Mouse (Mus musculus) spleen, adult 2 months (tissue): ENCODE results near the gene Timm29.

Experiments
- CTCF ChIP-seq: fragments of 200-500 bp; IDR thresholded peaks from 2 replicates; pipeline ENCODE4 v1.5.1; 2011; ENCODE audit warnings: mild to moderate bottlenecking, inconsistent platforms; ENCODE audit not compliant: insufficient read depth, insufficient read length, insufficient replicate concordance; ENCODE audit errors: extremely low read depth
- POLR2A ChIP-seq: fragments of 200-500 bp; IDR thresholded peaks from 2 replicates; pipeline ENCODE4 v1.6.1; 2011; ENCODE audit warnings: low read depth, low read length, inconsistent platforms

DNA sequence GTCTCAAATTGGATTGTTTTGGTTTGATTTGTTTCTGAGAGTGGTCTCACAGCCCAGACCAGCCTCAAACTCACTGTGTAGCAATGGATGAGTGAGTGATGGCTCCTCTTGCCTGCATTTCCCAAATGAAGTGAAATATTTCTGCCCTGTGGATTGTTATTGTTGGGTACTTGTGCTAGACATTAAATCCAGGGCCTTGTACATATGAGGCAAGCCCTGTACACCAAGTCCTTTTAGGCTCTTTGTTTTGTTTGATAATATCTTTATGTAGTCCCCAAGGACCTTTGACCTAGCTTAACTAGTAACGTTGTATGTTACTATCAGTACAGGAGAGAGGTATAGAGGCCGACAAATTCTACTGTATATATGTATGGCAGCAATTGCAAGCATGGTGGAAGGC is 2.3 kb downstream of the Timm29 start:
- no peak for TF ChIP-seq POLR2A
- TF ChIP-seq CTCF, result no peak
